Mouse (Mus musculus) cerebellum, adult 18-20 months (tissue): ENCODE results near the gene C87436.

Experiments
- DNase-seq, 2 experiments: peaks; one replicate each; pipeline ENCODE4 v3.0.0; 2021

C87436 gene

GRCm38 (mm10) chr6:86516021-86516420 is 77.8 kb downstream of the C87436 start:
- DNase-seq, result no peak

- no peak for DNase-seq
Measured at GRCm38 (mm10) chr6:86519767-86520345, 81.7 kb downstream of the C87436 start.

- no peak for DNase-seq
Measured at GRCm38 (mm10) chr6:86522001-86522911, 84.1 kb downstream of the C87436 start.
